7 mouse cellular contexts compared by ENCODE assay signal in genomic region chr8:70128435-70128834, GRCm38 (mm10). TPM values are rescaled to one million over a fixed set of nuclear protein-coding genes. Genes with fewer than 3 reads are reported as not detected.
DNase-seq lines count a peak whose midpoint lies in the region; ATAC-seq and TF ChIP-seq lines count a peak whose summit lies in the region.

No protein-coding gene starts in this region.

- TF ChIP-seq CTCF in liver, postnatal 0 days (IDR thresholded peaks at IDR 0.05; ENCODE audit: low read depth): no peak

- no peak overlapping the region for H3K27ac ChIP-seq in liver, embryonic 13.5 days
- H3K27ac ChIP-seq in liver, postnatal 0 days (ENCODE audit: low read depth): no peak overlapping the region

- no peak for DNase-seq in liver, embryonic 13.5 days
- DNase-seq in liver, postnatal 0 days: no peak
- DNase-seq in adrenal gland, postnatal 36 days: peak; percentile 71 to 73
- peak; percentile 67 for DNase-seq in gastrocnemius, postnatal 25 days
- peak; percentile 52 to 60 for DNase-seq in kidney, postnatal 25 days
- no peak for DNase-seq in natural killer cell, adult 2 months (ENCODE audit: low spot score in 2 of 2)
- no peak for DNase-seq in thymus, postnatal 10 days (ENCODE audit: low spot score in 2 of 2)

- H3K9ac ChIP-seq in liver, embryonic 13.5 days: 0 out of 2 replicates have a peak overlapping the region, but pooled peaks have one; percentile 10
- no peak overlapping the region for H3K9ac ChIP-seq in liver, postnatal 0 days (replicated peaks)

- peaks cover 14% of the 10 kb centered on the region for H3K27me3 ChIP-seq in liver, embryonic 13.5 days
- no peaks in the 10 kb centered on the region for H3K27me3 ChIP-seq in liver, postnatal 0 days (ENCODE audit: insufficient read depth, low read length)

- H3K9me3 ChIP-seq in liver, embryonic 13.5 days (replicated peaks): no peaks in the 10 kb centered on the region
- H3K9me3 ChIP-seq in liver, postnatal 0 days (ENCODE audit: low read length): no peaks in the 10 kb centered on the region

- ATAC-seq in liver, embryonic 13.5 days (ENCODE audit: low read depth): no peak
- no peak for ATAC-seq in liver, postnatal 0 days

- 62% methylated on average over 3 of the region's 3 CpGs for WGBS in liver, embryonic 13.5 days (ENCODE audit: insufficient replicate concordance)
- 81% methylated on average over 3 of the region's 3 CpGs for WGBS in liver, postnatal 0 days (ENCODE audit: insufficient replicate concordance)

- no peak overlapping the region for H3K4me3 ChIP-seq in liver, embryonic 13.5 days (replicated peaks)
- H3K4me3 ChIP-seq in liver, postnatal 0 days (ENCODE audit: low read depth, low read length): no peak overlapping the region

- TF ChIP-seq EP300 in liver, postnatal 0 days (IDR thresholded peaks at IDR 0.05; ENCODE audit: low read depth): no peak

- peaks cover 37% of the 10 kb centered on the region for H3K4me1 ChIP-seq in liver, embryonic 13.5 days (replicated peaks)
- H3K4me1 ChIP-seq in liver, postnatal 0 days (ENCODE audit: insufficient read depth): peaks cover 17% of the 10 kb centered on the region

- H3K4me2 ChIP-seq in liver, embryonic 13.5 days: no peak overlapping the region
- H3K4me2 ChIP-seq in liver, postnatal 0 days (ENCODE audit: low read depth, low read length): no peak overlapping the region

- peaks cover 13% of the 10 kb centered on the region for H3K36me3 ChIP-seq in liver, embryonic 13.5 days
- H3K36me3 ChIP-seq in liver, postnatal 0 days (replicated peaks; ENCODE audit: insufficient read depth, low read length): no peaks in the 10 kb centered on the region; the same call in 1 of the 2 replicates

RNA-seq across cellular contexts. Expression of gene Nr2c2ap, which starts 2.7 kb away (rescaled TPM):
- 26.2 and 28.5 TPM in 2 replicates for polyA plus RNA-seq in liver, embryonic 13.5 days (2015; fragmentation: Nextera tagmentation; extraction: Ambion mirVana)
- 13.5 and 14.9 TPM in 2 replicates for polyA plus RNA-seq in liver, postnatal 0 days (2015; fragmentation: Nextera tagmentation; extraction: Ambion mirVana)
- 10 to 100 TPM; 17.7 to 21.5 TPM for total RNA-seq in adrenal gland, postnatal 36 days (2021)
- 1 to 10 TPM; 3.9 to 4.3 TPM for total RNA-seq in gastrocnemius, postnatal 25 days (2021)

RNA-seq across cellular contexts. Expression of gene Ncan, which starts 7.8 kb away (rescaled TPM):
- polyA plus RNA-seq in liver, embryonic 13.5 days (2015; fragmentation: Nextera tagmentation; extraction: Ambion mirVana): 0.07 and 0.13 TPM in 2 replicates
- polyA plus RNA-seq in liver, postnatal 0 days (2015; fragmentation: Nextera tagmentation; extraction: Ambion mirVana): not detected in 2 replicates
- total RNA-seq in adrenal gland, postnatal 36 days (2021): under 1 TPM; 0.23 to 0.46 TPM
- total RNA-seq in gastrocnemius, postnatal 25 days (2021): under 1 TPM in 1 of 2 experiments, not detected in 1; 0.05 TPM

RNA-seq across cellular contexts. Expression of gene Rfxank, which starts 10.5 kb away (rescaled TPM):
- 6.6 and 7.1 TPM in 2 replicates for polyA plus RNA-seq in liver, embryonic 13.5 days (2015; fragmentation: Nextera tagmentation; extraction: Ambion mirVana)
- 3.6 TPM in 2 replicates for polyA plus RNA-seq in liver, postnatal 0 days (2015; fragmentation: Nextera tagmentation; extraction: Ambion mirVana)
- total RNA-seq in adrenal gland, postnatal 36 days (2021): 10 to 100 TPM; 15.2 to 17.1 TPM
- 1 to 10 TPM; 7.3 to 7.7 TPM for total RNA-seq in gastrocnemius, postnatal 25 days (2021)

RNA-seq across cellular contexts. Expression of gene Borcs8, which starts 10.9 kb away (rescaled TPM):
- 25.0 and 25.8 TPM in 2 replicates for polyA plus RNA-seq in liver, embryonic 13.5 days (2015; fragmentation: Nextera tagmentation; extraction: Ambion mirVana)
- 17.6 and 18.8 TPM in 2 replicates for polyA plus RNA-seq in liver, postnatal 0 days (2015; fragmentation: Nextera tagmentation; extraction: Ambion mirVana)
- total RNA-seq in adrenal gland, postnatal 36 days (2021): 10 to 100 TPM; 52.5 to 55.0 TPM
- total RNA-seq in gastrocnemius, postnatal 25 days (2021): 10 to 100 TPM; 14.6 to 16.6 TPM

RNA-seq across cellular contexts. Expression of gene Mef2b, which starts 11.1 kb away (rescaled TPM):
- polyA plus RNA-seq in liver, embryonic 13.5 days (2015; fragmentation: Nextera tagmentation; extraction: Ambion mirVana): 0.08 and 0.17 TPM in 2 replicates
- 0.11 TPM in 1 of 2 replicates, not detected in the other for polyA plus RNA-seq in liver, postnatal 0 days (2015; fragmentation: Nextera tagmentation; extraction: Ambion mirVana)
- total RNA-seq in adrenal gland, postnatal 36 days (2021): under 1 TPM; 0.46 to 0.49 TPM
- under 1 TPM; 0.21 to 0.23 TPM for total RNA-seq in gastrocnemius, postnatal 25 days (2021)

Comparison
In these comparisons a context has a peak if more than half of its experiments do, and no peak if none do; other contexts are left out.
1. DNase-seq: peak in adrenal gland, postnatal 36 days (2 of 2), gastrocnemius, postnatal 25 days (single experiment) and kidney, postnatal 25 days (2 of 2); none in liver, embryonic 13.5 days (single experiment), liver, postnatal 0 days (single experiment), natural killer cell, adult 2 months (0 of 2) and thymus, postnatal 10 days (0 of 2).